Mouse (Mus musculus) layer of hippocampus, postnatal 36 days (tissue): Measurements from ENCODE around the gene Hivep3. TPM values are rescaled to one million over a fixed set of nuclear protein-coding genes. Genes with fewer than 3 reads are reported as not detected.

Experiments used
- DNase-seq, 2 experiments: peaks; one replicate each; pipeline ENCODE4 v3.0.0; 2022
- total RNA-seq, 2 experiments: library from RNA; stranded (reverse); gene quantifications; 2 replicates each; pipeline ENCODE4 v1.2.3; 2021

Hivep3 gene
- total RNA-seq, 2 experiments from 2014 or later: 49.0 to 52.0 TPM

DNA sequence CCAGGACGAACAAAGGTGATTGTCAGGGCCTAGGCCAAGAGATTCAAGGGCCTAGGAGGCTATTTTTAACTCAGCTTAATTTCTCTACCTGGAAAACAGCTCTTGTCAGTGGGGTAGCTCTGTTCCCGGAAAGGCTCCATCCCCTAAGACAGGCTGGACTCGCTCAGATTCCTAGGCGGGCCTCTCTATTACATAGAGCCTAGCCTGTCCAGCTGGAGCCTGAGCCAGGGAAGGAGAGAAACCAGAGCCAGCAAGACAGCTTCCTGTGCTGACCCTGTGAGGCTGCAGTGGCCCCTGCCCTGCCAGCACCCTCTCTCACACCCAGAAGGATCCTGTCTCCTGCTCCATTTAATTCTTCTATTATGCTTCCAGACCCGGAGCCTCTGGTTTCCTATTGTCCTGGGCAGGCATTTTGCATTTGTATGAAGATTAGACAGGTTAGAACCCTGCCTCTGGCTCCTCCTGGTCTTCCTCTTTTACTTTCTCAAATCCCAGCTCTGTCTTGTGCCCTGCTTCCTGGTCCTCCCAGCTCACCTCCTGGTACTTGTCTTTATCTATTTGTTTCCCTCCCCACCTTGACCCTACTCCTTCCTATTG lies 425.2 kb downstream of the Hivep3 start:
- DNase-seq: no peak

DNA sequence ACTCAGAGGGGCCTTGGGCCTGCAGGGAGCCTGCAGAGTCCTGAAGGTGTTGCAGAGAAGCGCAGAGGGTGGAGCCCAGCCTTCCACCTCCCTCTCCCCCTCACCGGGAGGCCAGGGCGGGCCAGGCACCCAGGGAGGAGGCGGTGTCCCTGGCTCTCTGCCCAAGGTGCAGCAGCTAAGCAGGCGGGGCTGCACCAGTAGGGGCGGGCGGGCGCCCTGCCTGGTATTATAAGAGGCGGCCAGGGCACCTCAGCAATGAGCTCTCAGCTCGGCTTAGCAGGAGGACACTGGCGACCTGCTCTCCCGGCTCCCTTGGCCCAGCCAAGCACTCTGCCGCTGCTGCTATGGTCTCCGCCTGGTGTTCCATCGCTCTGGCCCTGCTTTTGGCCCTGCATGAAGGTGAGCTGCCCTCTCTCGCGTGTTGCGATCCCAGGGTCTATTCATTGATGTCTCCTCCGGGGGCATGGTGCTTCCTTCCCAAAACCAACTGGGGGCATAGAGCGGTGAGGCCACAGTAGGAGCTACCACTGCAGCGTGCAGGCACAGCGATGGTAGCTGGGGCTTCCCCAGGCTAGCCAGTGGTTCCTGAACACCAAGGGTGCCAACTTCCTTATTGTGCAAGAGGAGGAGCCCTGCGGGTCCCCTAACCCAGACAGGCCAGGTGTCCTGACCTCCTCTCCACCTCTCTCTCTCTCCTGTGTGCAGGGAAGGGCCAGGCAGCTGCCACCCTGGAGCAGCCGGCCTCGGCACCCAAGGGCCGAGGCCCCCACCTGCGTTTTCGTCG lies 427.8 kb downstream of the Hivep3 start, which contains the start of gene Edn2:
Gene Edn2 (plus strand): TSS at position 41 of the 784 bp plus-strand sequence.
- DNase-seq: no peak

DNA sequence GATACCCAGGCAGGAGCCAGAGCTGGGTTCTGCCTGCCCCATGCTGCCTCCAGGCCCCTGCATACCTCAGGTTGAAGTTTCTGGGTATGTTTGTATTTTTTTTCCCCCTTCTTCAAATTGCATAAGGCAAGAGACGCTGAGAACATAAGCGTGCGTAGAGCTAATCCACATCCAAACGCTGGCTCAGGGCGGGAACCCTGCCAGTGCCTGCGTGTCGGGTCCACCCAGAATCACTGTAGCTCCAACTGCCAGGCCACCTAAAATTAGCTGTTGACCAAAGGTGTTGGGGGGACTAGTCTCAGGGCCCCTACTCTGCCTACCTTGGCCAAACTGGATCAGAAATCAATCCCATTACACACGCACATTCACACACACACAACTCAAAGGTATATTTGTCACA lies 429.0 kb downstream of the Hivep3 start:
- DNase-seq: no peak

DNA sequence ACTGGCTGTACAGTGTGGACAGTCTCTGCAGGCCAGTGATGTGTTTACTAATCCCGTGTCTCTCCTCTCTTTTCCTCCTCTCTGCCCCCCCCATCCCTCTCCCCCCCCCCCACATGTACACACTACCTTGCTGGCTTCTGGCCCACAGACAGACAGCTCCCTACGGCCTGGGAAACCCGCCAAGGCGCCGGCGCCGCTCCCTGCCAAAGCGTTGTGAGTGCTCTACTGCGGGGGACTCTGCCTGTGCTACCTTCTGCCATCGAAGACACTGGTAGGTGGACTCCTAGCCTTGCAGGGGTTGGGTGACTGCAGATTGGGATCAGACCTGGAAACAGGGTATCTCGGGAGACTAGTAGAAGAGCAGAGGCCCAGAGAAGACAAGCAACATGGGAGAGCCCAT lies 429.7 kb downstream of the Hivep3 start:
- no peak for DNase-seq

DNA sequence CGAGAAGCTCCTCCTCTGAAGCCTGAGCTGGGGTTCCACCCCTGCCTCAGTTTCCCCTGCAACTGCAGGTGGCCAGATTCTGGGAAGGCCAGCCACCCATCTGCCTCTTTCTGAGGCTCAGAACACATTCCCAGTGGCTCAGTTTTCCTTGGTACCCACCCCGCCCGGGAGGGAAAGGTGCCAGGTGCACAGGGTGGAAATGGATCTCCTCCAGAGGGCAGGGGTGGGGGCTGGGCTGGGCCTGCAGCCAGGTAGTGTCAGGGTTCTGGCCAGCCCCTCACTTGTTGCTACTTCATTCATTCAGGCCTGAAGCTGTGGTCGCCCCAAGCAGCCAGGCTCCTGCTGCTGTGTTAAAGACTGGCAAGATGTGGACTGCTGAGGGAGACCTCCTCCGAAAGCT lies 430.7 kb downstream of the Hivep3 start:
- no peak for DNase-seq

DNA sequence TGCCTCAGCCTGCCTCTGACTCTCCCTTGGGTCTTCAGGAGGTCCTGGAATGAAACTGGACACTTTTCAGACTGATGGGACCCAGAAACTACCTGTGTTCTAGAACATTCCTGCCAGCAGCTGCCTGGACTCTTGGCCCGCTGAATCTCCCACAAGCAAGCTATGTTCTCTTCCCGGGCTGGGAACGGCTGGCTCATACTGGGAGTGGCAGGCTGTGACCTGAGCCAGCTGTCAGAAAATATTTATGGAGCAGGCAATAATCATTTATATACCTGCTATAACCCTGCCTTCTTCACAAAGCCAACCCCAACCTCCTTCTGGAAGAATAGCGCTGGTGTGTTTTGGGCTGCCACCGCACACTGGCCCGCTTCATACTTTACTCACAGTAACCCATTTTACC lies 434.2 kb downstream of the Hivep3 start:
- DNase-seq: no peak

- no peak for DNase-seq
These were observed 434.8 kb downstream of the Hivep3 start for GRCm38 (mm10) chr4:120168346-120168745.

DNA sequence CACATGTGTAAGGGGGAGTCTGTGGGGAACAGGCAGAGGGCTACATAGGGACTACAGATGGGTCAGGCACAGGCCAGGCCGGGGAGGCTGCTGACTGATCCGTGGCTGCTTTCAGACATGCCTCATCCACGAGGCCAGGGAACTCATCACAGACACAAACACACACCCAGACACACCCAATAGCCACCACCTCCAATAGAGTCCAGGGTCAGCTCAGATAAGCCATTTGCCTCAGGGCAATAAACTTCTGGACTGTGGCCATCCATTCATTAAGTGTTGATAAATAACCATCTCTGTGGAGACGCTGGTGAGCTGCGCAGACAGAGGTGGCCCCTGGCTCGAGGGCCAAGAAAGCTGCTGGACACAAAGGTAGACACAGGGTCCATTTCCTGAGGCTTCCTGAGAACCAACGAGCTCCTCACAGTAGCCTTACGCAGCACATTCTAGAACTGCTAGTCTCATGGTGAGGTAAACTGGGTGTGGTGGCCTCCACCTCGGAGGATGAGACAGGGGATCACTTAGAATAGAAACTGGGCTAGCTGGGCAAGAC lies 436.9 kb downstream of the Hivep3 start:
- DNase-seq: no peak

GRCm38 (mm10) chr4:120172050-120172684 lies 438.6 kb downstream of the Hivep3 start:
- DNase-seq: peak; percentile 57 to 64

DNA sequence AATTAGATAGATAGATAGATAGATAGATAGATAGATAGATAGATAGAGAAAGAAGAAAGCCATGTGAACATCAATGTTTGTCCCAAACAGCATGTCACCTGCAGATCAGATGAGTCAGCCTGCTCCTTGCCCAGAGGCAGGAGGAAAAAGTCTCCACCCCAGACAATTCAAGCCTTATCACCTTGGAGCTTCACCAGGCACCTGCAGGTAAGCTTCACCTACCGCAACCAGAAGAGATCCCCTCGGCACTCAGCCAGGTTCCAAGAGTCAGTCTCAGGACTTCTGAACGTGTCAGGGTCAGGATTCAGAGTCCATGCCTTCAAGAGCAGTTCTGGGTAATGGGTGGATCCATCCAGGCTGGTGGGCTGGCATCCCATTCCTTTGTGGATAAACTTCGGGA lies 445.5 kb downstream of the Hivep3 start:
- DNase-seq: no peak

- no peak for DNase-seq
These were observed 447.0 kb downstream of the Hivep3 start for GRCm38 (mm10) chr4:120180535-120180934.

DNA sequence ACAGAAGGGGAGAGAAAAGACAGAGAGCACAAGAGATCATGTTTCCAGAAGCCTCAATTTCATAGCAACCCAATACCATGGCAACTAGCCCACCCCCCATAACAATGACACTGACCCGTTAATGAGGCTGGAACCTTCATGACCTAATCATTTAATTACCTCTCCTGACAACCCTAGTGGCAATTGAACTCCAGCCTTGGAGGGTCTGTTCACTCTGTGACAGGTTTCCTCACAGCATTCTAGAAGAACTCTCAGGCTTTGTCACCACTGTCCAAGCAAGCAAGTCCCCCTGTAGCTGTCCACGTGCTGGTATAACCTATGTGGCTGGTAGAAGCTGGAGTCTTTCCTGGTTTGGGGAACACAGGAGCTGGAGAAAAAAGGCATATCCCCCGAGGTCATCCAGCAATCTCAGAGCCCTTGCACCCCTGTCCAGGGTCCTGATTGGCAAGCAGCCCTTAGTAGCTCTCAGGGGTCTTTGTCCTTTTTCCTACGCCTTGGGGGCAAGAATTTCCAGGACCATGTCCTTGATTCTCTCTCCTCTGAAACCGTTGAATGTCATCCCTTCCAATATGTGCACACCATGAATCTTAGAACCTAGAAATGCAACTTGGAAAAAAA lies 450.9 kb downstream of the Hivep3 start:
- DNase-seq: no peak

DNA sequence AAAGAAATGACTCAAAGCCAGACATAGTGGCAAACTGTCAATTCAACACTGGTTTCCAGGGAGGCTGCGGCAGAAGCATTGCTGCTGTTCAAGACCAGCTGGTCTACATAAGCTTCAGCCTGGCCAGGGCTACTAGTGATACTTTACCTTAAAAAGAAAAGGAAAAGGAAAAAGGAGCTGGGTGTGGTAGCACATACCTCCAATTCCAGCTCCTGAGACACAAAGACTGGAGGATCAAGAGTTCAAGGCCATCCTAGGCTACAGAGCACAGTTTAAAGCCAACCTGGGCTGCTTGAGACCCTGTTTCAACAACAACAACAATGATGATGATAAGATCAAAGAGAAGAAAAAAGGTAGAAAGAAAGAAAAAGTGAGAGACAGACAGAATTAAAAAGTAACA lies 452.9 kb downstream of the Hivep3 start:
- DNase-seq: no peak

GRCm38 (mm10) chr4:120186934-120187333 lies 453.4 kb downstream of the Hivep3 start:
- DNase-seq: no peak

Other genes with a start within 250 kb of the Hivep3 start
- gene Rimkla, start 241.2 kb upstream of the Hivep3 start, total RNA-seq: 10 to 100 TPM; 12.0 to 12.4 TPM
- gene Foxj3, start 196.8 kb upstream of the Hivep3 start, total RNA-seq: 10 to 100 TPM; 63.6 to 72.9 TPM
- 10 to 100 TPM; 26.2 to 31.1 TPM for gene Frg2f1, start 194.3 kb upstream of the Hivep3 start, total RNA-seq
- gene Guca2a, start 96.1 kb upstream of the Hivep3 start, total RNA-seq: not detected
- not detected for gene Guca2b, start 74.8 kb upstream of the Hivep3 start, total RNA-seq